Mouse (Mus musculus) ES-Bruce4 (cell line): ENCODE measurements around the gene Grik2.

Experiments used
- CTCF ChIP-seq: IDR thresholded peaks from one replicate; pipeline ENCODE4 v1.8.1; 2011; ENCODE audit warnings: low read depth, low read length
- EP300 ChIP-seq: IDR thresholded peaks from 2 replicates; pipeline ENCODE4 v1.6.1; 2011; ENCODE audit warnings: low read depth, low read length; ENCODE audit not compliant: insufficient read depth
- POLR2A ChIP-seq: IDR thresholded peaks from one replicate; pipeline ENCODE4 v1.8.1; 2011; ENCODE audit warnings: low read length; ENCODE audit not compliant: insufficient read depth

DNA sequence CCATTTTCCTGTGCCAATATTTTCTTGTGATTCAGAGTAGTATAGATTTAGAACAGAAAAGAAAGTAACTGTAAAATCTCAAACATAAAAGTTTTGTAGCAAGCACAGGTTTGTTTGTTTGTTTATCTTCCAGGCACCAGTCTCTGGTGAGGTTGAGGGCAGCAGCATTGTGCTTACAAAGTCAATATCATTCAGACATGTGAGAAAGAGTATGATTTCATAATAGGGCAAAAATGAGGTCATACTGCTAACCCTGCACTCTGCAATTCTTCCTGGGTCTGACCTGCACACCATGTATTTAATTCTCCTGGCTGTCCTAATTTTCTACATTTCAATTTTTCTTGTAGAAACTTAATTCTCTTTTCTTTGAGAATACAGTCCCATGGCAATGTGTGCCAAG lies 739.2 kb downstream of the Grik2 start:
- TF ChIP-seq CTCF (no peak), POLR2A (no peak), EP300 (no peak)
